Mouse (Mus musculus) gastrocnemius, adult 8-10 months (tissue): Measurements from ENCODE around the gene Kcna2. TPM values are rescaled to one million over a fixed set of nuclear protein-coding genes. Genes with fewer than 3 reads are reported as not detected.
A peak's percentile ranks its signal among the peaks of the same experiment; 100 is the strongest.

Experiments used
- DNase-seq, 2 experiments: peaks; one replicate each; pipeline ENCODE4 v3.0.0; 2022; ENCODE audit warnings: low spot score in 2 of 2
- total RNA-seq, 4 experiments: library from RNA; stranded (reverse); gene quantifications; 2 replicates each; pipeline ENCODE4 v1.2.4; 2022

Kcna2 gene
- total RNA-seq, 4 experiments from 2014 or later: 0.82 to 1.5 (median 1.1) TPM

GRCm38 (mm10) chr3:107150872-107151540 lies 50.1 kb downstream of the Kcna2 start:
- DNase-seq: no peak

- no peak for DNase-seq
Observed at GRCm38 (mm10) chr3:107153772-107154655, 53.1 kb downstream of the Kcna2 start.

- no peak for DNase-seq
Observed at GRCm38 (mm10) chr3:107158856-107159255, 57.9 kb downstream of the Kcna2 start.

- DNase-seq: no peak
Observed at GRCm38 (mm10) chr3:107159418-107159817, 58.5 kb downstream of the Kcna2 start.

GRCm38 (mm10) chr3:107159859-107160324 lies 58.9 kb downstream of the Kcna2 start:
- DNase-seq: peak in 1 of 2 experiments; percentile 27

- DNase-seq: no peak
Observed at GRCm38 (mm10) chr3:107162741-107163140, 61.8 kb downstream of the Kcna2 start.

Other genes with a start within 250 kb of the Kcna2 start
- not detected for gene Kcna3, start 65.0 kb upstream of the Kcna2 start, total RNA-seq
- gene Kcna10, start 81.9 kb downstream of the Kcna2 start, total RNA-seq: not detected
- not detected for gene Cym, start 120.6 kb downstream of the Kcna2 start, total RNA-seq
- gene A630076J17Rik, start 129.5 kb downstream of the Kcna2 start, total RNA-seq: not detected
- gene Prok1, start 138.6 kb downstream of the Kcna2 start, total RNA-seq: not detected
- 10 to 100 TPM; 53.4 to 72.8 (median 63.4) TPM for gene Lamtor5, start 177.7 kb downstream of the Kcna2 start, total RNA-seq
- gene Slc16a4, start 190.1 kb downstream of the Kcna2 start, total RNA-seq: under 1 TPM in 2 of 4 experiments, not detected in 2; 0.19 to 0.31 TPM
- 10 to 100 TPM; 20.8 to 25.7 (median 22.8) TPM for gene Rbm15, start 232.5 kb downstream of the Kcna2 start, total RNA-seq